Mouse (Mus musculus): ENCODE results near the gene Slx4ip. TPM values are rescaled to one million over a fixed set of nuclear protein-coding genes. Genes with fewer than 3 reads are reported as not detected.

Slx4ip gene
- polyA plus RNA-seq, 1 experiment from 2014 or later, result 4.8 TPM

GRCm38 (mm10) chr2:137013811-137014350 lies 122.9 kb downstream of the Slx4ip start:
- 69% methylated on average over 4 of the region's 4 CpGs for WGBS
- no peaks in the 10 kb centered on the region for H3K36me3 ChIP-seq (ENCODE audit: control insufficient read depth, insufficient read depth, low read length)
- no peaks in the 10 kb centered on the region for H3K4me1 ChIP-seq (ENCODE audit: control insufficient read depth in 2 of 2, insufficient read depth in 2 of 2, low read length in 2 of 2)
- H3K4me2 ChIP-seq (ENCODE audit: low read length), result no peak overlapping the region
- no peak for ATAC-seq (ENCODE audit: insufficient number of reproducible peaks, insufficient read depth, low FRiP score, low read depth)
- no peaks in the 10 kb centered on the region for H3K27me3 ChIP-seq (ENCODE audit: control insufficient read depth, insufficient read depth, low read length)
- no peak overlapping the region for H3K4me3 ChIP-seq (ENCODE audit: control insufficient read depth in 1 of 2, insufficient read depth in 1 of 2, low read depth in 1 of 2, low read length in 2 of 2)
- H3K27ac ChIP-seq (replicated peaks in 1 of 2; ENCODE audit: control insufficient read depth in 1 of 2, insufficient read depth in 1 of 2, low read depth in 2 of 2, low read length in 2 of 2), result no peak overlapping the region
- no peaks in the 10 kb centered on the region for H3K9me3 ChIP-seq (ENCODE audit: control insufficient read depth, low read length)
- no peak overlapping the region for H3K9ac ChIP-seq (ENCODE audit: low read length)

GRCm38 (mm10) chr2:137014423-137014822 lies 123.4 kb downstream of the Slx4ip start:
- WGBS, result 80% methylated on average over 2 of the region's 2 CpGs
- Histone ChIP-seq H3K4me3 (ENCODE audit: control insufficient read depth in 1 of 2, insufficient read depth in 1 of 2, low read depth in 1 of 2, low read length in 2 of 2) (no peak overlapping the region), H3K36me3 (ENCODE audit: control insufficient read depth, insufficient read depth, low read length) (no peaks in the 10 kb centered on the region)

DNA sequence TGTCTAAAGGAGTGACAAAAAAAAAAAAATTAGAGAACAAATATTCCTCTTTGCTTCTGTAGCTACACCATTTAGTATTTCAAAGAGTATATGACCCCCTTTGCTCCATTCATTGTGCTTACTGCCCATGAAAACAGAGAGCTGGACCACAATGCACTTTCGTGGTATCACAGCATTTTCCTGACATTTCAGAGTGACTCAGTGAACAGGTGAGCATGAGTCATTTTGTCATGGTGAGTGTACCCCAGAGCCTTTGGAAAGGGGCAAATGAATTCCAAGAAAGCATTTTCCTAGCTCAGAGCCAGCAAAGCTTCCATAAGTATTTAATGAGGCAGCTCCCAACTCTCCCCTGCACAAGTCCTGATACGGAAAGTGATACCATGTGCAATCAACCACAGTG lies 153.1 kb downstream of the Slx4ip start:
- no peaks in the 10 kb centered on the region; a peak in 1 of 4 replicates for H3K4me1 ChIP-seq (ENCODE audit: control insufficient read depth in 2 of 2, insufficient read depth in 2 of 2, low read length in 2 of 2)
- no peak overlapping the region for H3K27ac ChIP-seq (replicated peaks in 1 of 2; ENCODE audit: control insufficient read depth in 1 of 2, insufficient read depth in 1 of 2, low read depth in 2 of 2, low read length in 2 of 2)
- no peaks in the 10 kb centered on the region for H3K9me3 ChIP-seq (ENCODE audit: control insufficient read depth, low read length)
- no peaks in the 10 kb centered on the region for H3K27me3 ChIP-seq (ENCODE audit: control insufficient read depth, insufficient read depth, low read length)
- H3K4me3 ChIP-seq (ENCODE audit: control insufficient read depth in 1 of 2, insufficient read depth in 1 of 2, low read depth in 1 of 2, low read length in 2 of 2), result no peak overlapping the region
- no peak overlapping the region for H3K4me2 ChIP-seq (ENCODE audit: low read length)
- no peak for ATAC-seq (ENCODE audit: insufficient number of reproducible peaks, insufficient read depth, low FRiP score, low read depth)
- no peaks in the 10 kb centered on the region; the same call in 1 of the 2 replicates for H3K36me3 ChIP-seq (ENCODE audit: control insufficient read depth, insufficient read depth, low read length)
- no peak overlapping the region for H3K9ac ChIP-seq (ENCODE audit: low read length)
- WGBS, result 78% methylated on average over 2 of the region's 2 CpGs

More at GRCm38 (mm10) chr2:137014423-137014822, 123.4 kb downstream of the Slx4ip start:
- Histone ChIP-seq H3K9ac (ENCODE audit: low read length) (no peak overlapping the region), H3K9me3 (ENCODE audit: control insufficient read depth, low read length) (no peaks in the 10 kb centered on the region), H3K4me1 (ENCODE audit: control insufficient read depth in 2 of 2, insufficient read depth in 2 of 2, low read length in 2 of 2) (no peaks in the 10 kb centered on the region), H3K27me3 (ENCODE audit: control insufficient read depth, insufficient read depth, low read length) (no peaks in the 10 kb centered on the region), H3K27ac (replicated peaks in 1 of 2; ENCODE audit: control insufficient read depth in 1 of 2, insufficient read depth in 1 of 2, low read depth in 2 of 2, low read length in 2 of 2) (no peak overlapping the region), H3K4me2 (ENCODE audit: low read length) (no peak overlapping the region)
- ATAC-seq (ENCODE audit: insufficient number of reproducible peaks, insufficient read depth, low FRiP score, low read depth), result no peak

DNA sequence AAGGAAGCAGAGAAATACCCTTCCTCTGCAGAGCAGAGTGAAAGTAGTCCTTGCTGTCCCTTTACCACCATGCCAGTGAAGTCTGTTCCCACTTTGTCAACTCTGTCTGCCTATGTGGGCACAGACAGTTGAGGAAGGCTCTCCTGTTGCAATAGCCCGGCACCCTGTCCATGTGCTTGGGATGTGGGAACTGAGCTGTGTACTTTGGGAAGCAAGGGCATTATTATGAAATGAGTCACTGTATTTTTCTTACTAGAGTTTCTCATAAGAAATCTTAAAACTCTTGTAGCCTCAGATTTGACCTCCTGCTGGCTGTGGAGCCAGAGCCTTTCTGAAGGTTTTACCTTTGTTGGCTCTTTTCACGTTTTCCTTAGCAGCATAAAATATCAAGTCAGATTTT lies 158.3 kb downstream of the Slx4ip start:
- H3K9ac ChIP-seq (ENCODE audit: low read length), result no peak overlapping the region
- no peak overlapping the region for H3K27ac ChIP-seq (replicated peaks in 1 of 2; ENCODE audit: control insufficient read depth in 1 of 2, insufficient read depth in 1 of 2, low read depth in 2 of 2, low read length in 2 of 2)
- no peak overlapping the region for H3K4me3 ChIP-seq (ENCODE audit: control insufficient read depth in 1 of 2, insufficient read depth in 1 of 2, low read depth in 1 of 2, low read length in 2 of 2)
- no peaks in the 10 kb centered on the region for H3K27me3 ChIP-seq (ENCODE audit: control insufficient read depth, insufficient read depth, low read length)
- ATAC-seq (ENCODE audit: insufficient number of reproducible peaks, insufficient read depth, low FRiP score, low read depth), result no peak
- H3K36me3 ChIP-seq (ENCODE audit: control insufficient read depth, insufficient read depth, low read length), result no peaks in the 10 kb centered on the region; the same call in 1 of the 2 replicates
- WGBS, result 73% methylated on average over 2 of the region's 2 CpGs
- no peak overlapping the region for H3K4me2 ChIP-seq (ENCODE audit: low read length)
- H3K9me3 ChIP-seq (ENCODE audit: control insufficient read depth, low read length), result no peaks in the 10 kb centered on the region
- H3K4me1 ChIP-seq (ENCODE audit: control insufficient read depth in 2 of 2, insufficient read depth in 2 of 2, low read length in 2 of 2), result no peaks in the 10 kb centered on the region

DNA sequence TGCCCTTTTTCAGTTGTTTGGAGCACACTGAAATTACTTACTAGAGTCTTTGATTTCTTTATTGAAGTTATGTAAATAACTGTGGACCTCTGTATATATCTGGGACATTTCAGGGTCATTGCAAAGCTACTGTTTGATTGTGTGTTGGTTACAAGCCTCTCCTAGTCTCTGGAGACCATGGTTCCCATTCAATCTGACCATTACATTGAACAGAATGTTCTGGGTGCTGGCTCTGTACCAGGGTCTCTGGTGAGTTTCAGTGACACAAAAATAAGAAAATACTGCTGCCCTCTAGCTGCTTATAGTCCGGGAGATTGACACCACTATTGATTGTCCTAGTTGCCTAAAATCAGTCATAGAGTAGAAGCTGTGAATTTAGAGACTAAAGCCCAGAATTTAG lies 158.9 kb downstream of the Slx4ip start:
- 66% methylated on average over 1 of the region's 1 CpGs for WGBS
- Histone ChIP-seq H3K4me1 (ENCODE audit: control insufficient read depth in 2 of 2, insufficient read depth in 2 of 2, low read length in 2 of 2) (no peaks in the 10 kb centered on the region), H3K9me3 (ENCODE audit: control insufficient read depth, low read length) (no peaks in the 10 kb centered on the region), H3K4me2 (ENCODE audit: low read length) (no peak overlapping the region), H3K27me3 (ENCODE audit: control insufficient read depth, insufficient read depth, low read length) (no peaks in the 10 kb centered on the region), H3K36me3 (ENCODE audit: control insufficient read depth, insufficient read depth, low read length) (no peaks in the 10 kb centered on the region), H3K4me3 (ENCODE audit: control insufficient read depth in 1 of 2, insufficient read depth in 1 of 2, low read depth in 1 of 2, low read length in 2 of 2) (no peak overlapping the region), H3K9ac (ENCODE audit: low read length) (no peak overlapping the region), H3K27ac (replicated peaks in 1 of 2; ENCODE audit: control insufficient read depth in 1 of 2, insufficient read depth in 1 of 2, low read depth in 2 of 2, low read length in 2 of 2) (no peak overlapping the region)
- ATAC-seq (ENCODE audit: insufficient number of reproducible peaks, insufficient read depth, low FRiP score, low read depth), result no peak

- WGBS, result 82% methylated on average over 1 of the region's 1 CpGs
- Histone ChIP-seq H3K4me1 (ENCODE audit: control insufficient read depth in 2 of 2, insufficient read depth in 2 of 2, low read length in 2 of 2) (peaks cover 0 to 10% of the 10 kb centered on the region in 2 experiments; a peak in 2 of 4 replicates), H3K9me3 (ENCODE audit: control insufficient read depth, low read length) (no peaks in the 10 kb centered on the region), H3K4me2 (ENCODE audit: low read length) (no peak overlapping the region), H3K9ac (ENCODE audit: low read length) (no peak overlapping the region), H3K4me3 (ENCODE audit: control insufficient read depth in 1 of 2, insufficient read depth in 1 of 2, low read depth in 1 of 2, low read length in 2 of 2) (no peak overlapping the region), H3K36me3 (ENCODE audit: control insufficient read depth, insufficient read depth, low read length) (peaks cover 7% of the 10 kb centered on the region; the same call in 1 of the 2 replicates), H3K27ac (replicated peaks in 1 of 2; ENCODE audit: control insufficient read depth in 1 of 2, insufficient read depth in 1 of 2, low read depth in 2 of 2, low read length in 2 of 2) (no peak overlapping the region), H3K27me3 (ENCODE audit: control insufficient read depth, insufficient read depth, low read length) (no peaks in the 10 kb centered on the region)
- no peak for ATAC-seq (ENCODE audit: insufficient number of reproducible peaks, insufficient read depth, low FRiP score, low read depth)
Observed at GRCm38 (mm10) chr2:137063829-137064228, 172.8 kb downstream of the Slx4ip start.

- Histone ChIP-seq H3K27me3 (ENCODE audit: control insufficient read depth, insufficient read depth, low read length) (no peaks in the 10 kb centered on the region), H3K9ac (ENCODE audit: low read length) (no peak overlapping the region), H3K4me2 (ENCODE audit: low read length) (no peak overlapping the region), H3K4me3 (ENCODE audit: control insufficient read depth in 1 of 2, insufficient read depth in 1 of 2, low read depth in 1 of 2, low read length in 2 of 2) (no peak overlapping the region), H3K4me1 (ENCODE audit: control insufficient read depth in 2 of 2, insufficient read depth in 2 of 2, low read length in 2 of 2) (peaks cover 0 to 10% of the 10 kb centered on the region in 2 experiments; a peak in 2 of 4 replicates), H3K36me3 (ENCODE audit: control insufficient read depth, insufficient read depth, low read length) (peaks cover 7% of the 10 kb centered on the region; the same call in 1 of the 2 replicates), H3K27ac (replicated peaks in 1 of 2; ENCODE audit: control insufficient read depth in 1 of 2, insufficient read depth in 1 of 2, low read depth in 2 of 2, low read length in 2 of 2) (no peak overlapping the region), H3K9me3 (ENCODE audit: control insufficient read depth, low read length) (no peaks in the 10 kb centered on the region)
- ATAC-seq (ENCODE audit: insufficient number of reproducible peaks, insufficient read depth, low FRiP score, low read depth), result no peak
- WGBS, result 80% methylated on average over 3 of the region's 3 CpGs
Observed at GRCm38 (mm10) chr2:137064513-137064912, 173.5 kb downstream of the Slx4ip start.
